Mouse (Mus musculus): ENCODE measurements at regions not wholly inside any gene's neighbourhood (a gene's known extent, or its start where the extent isn't known, plus 50 kb on each side); places are given as distances from the start of the nearest gene placed in this dataset.

DNA sequence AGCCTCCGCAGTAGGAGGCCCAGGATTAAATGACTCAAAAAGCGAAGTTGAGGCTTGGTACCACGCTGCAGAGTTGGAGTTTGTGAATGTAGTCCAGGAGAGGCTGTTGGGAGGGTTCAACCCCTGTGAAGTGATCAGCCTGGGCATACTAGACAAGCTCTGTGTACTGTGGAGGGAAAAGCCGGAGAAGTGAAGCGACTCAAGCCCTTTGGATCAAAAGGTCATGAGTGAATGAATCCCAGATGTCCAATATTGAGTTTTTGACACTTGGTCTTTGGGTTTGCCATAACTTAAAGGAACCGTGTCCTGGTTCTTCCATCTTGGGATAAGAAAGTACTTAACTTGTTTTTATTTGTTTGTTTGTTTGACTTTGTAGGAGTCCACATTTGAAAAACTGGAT is 76.5 kb upstream of the Kitl start:
- H3K4me1 ChIP-seq (ENCODE audit: control insufficient read depth, insufficient read depth, insufficient read length) = no peaks in the 10 kb centered on the region
- no peaks in the 10 kb centered on the region for H3K27me3 ChIP-seq (ENCODE audit: control insufficient read depth, insufficient read depth, low read length)
- DNase-seq (ENCODE audit: low read depth in 1 of 2, low spot score in 2 of 2) = no peak
- H3K36me3 ChIP-seq (ENCODE audit: control insufficient read depth, insufficient read depth, low read length) = no peaks in the 10 kb centered on the region
- TF ChIP-seq POLR2A (IDR thresholded peaks at IDR 0.05; ENCODE audit: low read depth, low read length) (no peak), CTCF (IDR thresholded peaks at IDR 0.05; ENCODE audit: extremely low read depth, insufficient read depth, insufficient read length, insufficient replicate concordance) (no peak)
- H3K27ac ChIP-seq (ENCODE audit: insufficient read depth, low read length) = no peak overlapping the region
- WGBS = 89% methylated on average over 6 of the region's 6 CpGs
- H3K4me3 ChIP-seq (ENCODE audit: extremely low read depth, insufficient read depth, insufficient read length) = no peak overlapping the region

DNA sequence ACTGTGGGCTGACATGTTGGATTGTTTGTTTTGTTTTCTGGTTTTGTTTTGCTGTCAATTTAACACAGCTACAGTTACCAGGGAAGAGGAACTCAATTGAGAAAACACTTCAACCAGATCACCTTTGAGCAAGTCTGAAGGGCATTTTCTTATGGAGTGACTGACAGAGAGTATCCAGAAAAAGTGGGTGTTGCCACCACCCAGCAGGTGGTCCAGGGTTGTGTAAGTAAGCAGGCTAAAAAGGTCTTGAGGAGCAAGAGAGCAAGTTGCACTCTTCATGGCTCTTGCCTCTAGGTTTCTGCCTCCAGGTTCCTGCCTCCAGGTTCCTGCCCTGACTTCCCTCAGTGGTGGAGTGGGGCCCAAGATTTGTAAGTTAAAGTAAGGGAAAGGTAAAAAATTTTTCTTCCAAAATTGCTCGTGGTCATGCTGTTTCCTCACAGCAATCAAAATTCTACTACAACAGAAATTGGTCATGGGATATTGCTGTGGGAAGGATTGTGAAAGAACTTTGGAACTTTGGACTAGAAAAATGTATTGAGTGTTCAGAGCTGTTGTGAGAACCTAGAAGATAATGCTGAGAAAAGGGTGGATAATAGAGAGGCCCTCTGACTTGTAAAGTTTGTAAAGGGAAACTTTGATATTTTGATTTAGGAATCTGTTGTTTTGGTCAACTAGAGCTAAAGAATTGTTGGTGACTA is 77.4 kb upstream of the Kitl start:
- H3K4me1 ChIP-seq (ENCODE audit: control insufficient read depth, insufficient read depth, insufficient read length) = no peaks in the 10 kb centered on the region
- 74% methylated on average over 1 of the region's 1 CpGs for WGBS
- no peak for DNase-seq (ENCODE audit: low read depth in 1 of 2, low spot score in 2 of 2)

DNA sequence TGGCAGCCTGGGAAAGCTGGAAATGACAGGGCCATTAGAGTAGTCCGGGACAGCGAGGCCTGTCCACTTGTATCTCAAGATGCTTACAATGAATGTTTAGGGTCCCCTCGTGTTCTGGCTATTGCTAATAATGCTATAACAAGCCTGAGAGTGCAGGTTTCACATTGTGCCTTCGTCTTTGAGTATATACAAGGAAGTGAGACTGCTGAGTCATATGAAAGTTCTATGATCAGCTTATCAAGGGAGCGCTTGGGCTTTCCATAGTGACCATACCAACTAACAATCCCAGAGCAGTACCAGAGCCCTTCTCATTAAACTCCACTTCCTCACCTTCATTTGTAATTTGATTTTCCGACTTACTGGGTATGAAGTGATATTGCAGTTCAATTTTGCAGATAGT is 86.2 kb upstream of the Kitl start:
- WGBS = 67% methylated on average over 6 of the region's 6 CpGs
- no peak for DNase-seq (ENCODE audit: low read depth in 1 of 2, low spot score in 2 of 2)
- no peak overlapping the region for H3K27ac ChIP-seq (ENCODE audit: insufficient read depth, low read length)
- H3K4me1 ChIP-seq (ENCODE audit: control insufficient read depth, insufficient read depth, insufficient read length) = no peaks in the 10 kb centered on the region
- TF ChIP-seq POLR2A (IDR thresholded peaks at IDR 0.05; ENCODE audit: low read depth, low read length) = no peak
- TF ChIP-seq CTCF (IDR thresholded peaks at IDR 0.05; ENCODE audit: extremely low read depth, insufficient read depth, insufficient read length, insufficient replicate concordance) = no peak
- H3K36me3 ChIP-seq (ENCODE audit: control insufficient read depth, insufficient read depth, low read length) = no peaks in the 10 kb centered on the region
- H3K4me3 ChIP-seq (ENCODE audit: extremely low read depth, insufficient read depth, insufficient read length) = no peak overlapping the region
- no peaks in the 10 kb centered on the region; the same call in 1 of the 2 replicates for H3K27me3 ChIP-seq (ENCODE audit: control insufficient read depth, insufficient read depth, low read length)

More for the DNA sequence above, 77.4 kb upstream of the Kitl start:
- no peaks in the 10 kb centered on the region for H3K27me3 ChIP-seq (ENCODE audit: control insufficient read depth, insufficient read depth, low read length)
- H3K27ac ChIP-seq (ENCODE audit: insufficient read depth, low read length) = no peak overlapping the region
- TF ChIP-seq POLR2A (IDR thresholded peaks at IDR 0.05; ENCODE audit: low read depth, low read length) (no peak), CTCF (IDR thresholded peaks at IDR 0.05; ENCODE audit: extremely low read depth, insufficient read depth, insufficient read length, insufficient replicate concordance) (no peak)
- no peaks in the 10 kb centered on the region for H3K36me3 ChIP-seq (ENCODE audit: control insufficient read depth, insufficient read depth, low read length)
- H3K4me3 ChIP-seq (ENCODE audit: extremely low read depth, insufficient read depth, insufficient read length) = no peak overlapping the region

DNA sequence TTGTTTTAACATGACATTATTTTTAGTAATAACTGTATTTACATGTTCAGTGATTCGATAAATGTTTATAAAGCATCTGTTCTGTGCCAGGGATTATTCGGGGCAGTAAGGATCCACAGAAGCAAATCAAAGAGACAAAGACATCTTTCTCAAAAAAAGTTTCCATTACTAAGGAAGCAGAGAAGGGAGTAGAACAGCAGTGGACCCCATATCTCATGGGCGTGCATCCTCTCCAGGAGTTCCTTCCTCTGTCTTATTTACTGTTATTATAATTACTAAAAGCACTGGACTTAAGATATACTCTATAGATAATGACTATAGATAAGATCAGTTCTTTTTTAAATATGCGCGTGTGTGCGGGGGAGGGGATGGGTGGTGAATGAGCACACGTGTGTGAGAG is 87.5 kb upstream of the Kitl start:
- no peaks in the 10 kb centered on the region; the same call in 1 of the 2 replicates for H3K27me3 ChIP-seq (ENCODE audit: control insufficient read depth, insufficient read depth, low read length)
- no peak for TF ChIP-seq CTCF (IDR thresholded peaks at IDR 0.05; ENCODE audit: extremely low read depth, insufficient read depth, insufficient read length, insufficient replicate concordance)
- no peak for TF ChIP-seq POLR2A (IDR thresholded peaks at IDR 0.05; ENCODE audit: low read depth, low read length)
- no peak overlapping the region for H3K27ac ChIP-seq (ENCODE audit: insufficient read depth, low read length)
- DNase-seq (ENCODE audit: low read depth in 1 of 2, low spot score in 2 of 2) = no peak
- WGBS = 92% methylated on average over 7 of the region's 7 CpGs
- no peaks in the 10 kb centered on the region for H3K4me1 ChIP-seq (ENCODE audit: control insufficient read depth, insufficient read depth, insufficient read length)
- no peak overlapping the region for H3K4me3 ChIP-seq (ENCODE audit: extremely low read depth, insufficient read depth, insufficient read length)
- H3K36me3 ChIP-seq (ENCODE audit: control insufficient read depth, insufficient read depth, low read length) = no peaks in the 10 kb centered on the region

DNA sequence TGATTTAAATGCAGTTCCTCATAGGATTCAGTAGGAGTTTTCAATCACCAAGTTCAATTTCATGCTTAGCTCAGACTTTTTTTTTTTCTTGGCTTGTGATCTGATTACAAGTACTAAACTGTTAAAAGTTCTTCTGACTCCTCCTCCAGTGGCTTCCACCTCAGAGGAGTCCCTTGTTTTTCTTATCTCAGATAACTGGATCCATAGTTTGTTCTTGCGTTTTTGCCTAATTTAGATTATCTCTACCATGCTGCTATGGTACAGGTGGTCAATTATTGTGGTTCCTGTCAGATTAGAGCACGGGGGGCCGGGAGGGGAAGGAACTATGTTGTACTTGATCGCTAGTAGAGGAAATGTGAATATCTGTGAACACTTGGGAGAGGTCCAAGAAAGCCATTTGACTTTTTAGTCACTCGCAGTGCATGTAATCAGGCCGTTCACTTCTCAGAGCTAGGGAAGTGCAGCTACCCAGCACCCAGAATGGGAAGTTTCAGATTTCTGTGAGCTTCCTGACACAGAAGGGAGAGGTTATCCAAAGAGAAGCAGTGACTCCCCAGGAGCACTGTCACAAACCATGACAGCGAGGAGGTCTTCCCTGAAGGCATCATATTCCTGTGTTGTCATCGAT is 89.0 kb upstream of the Kitl start:
- Histone ChIP-seq H3K4me3 (ENCODE audit: extremely low read depth, insufficient read depth, insufficient read length) (no peak overlapping the region), H3K27me3 (ENCODE audit: control insufficient read depth, insufficient read depth, low read length) (no peaks in the 10 kb centered on the region; the same call in 1 of the 2 replicates), H3K4me1 (ENCODE audit: control insufficient read depth, insufficient read depth, insufficient read length) (no peaks in the 10 kb centered on the region), H3K27ac (ENCODE audit: insufficient read depth, low read length) (no peak overlapping the region), H3K36me3 (ENCODE audit: control insufficient read depth, insufficient read depth, low read length) (no peaks in the 10 kb centered on the region)
- DNase-seq (ENCODE audit: low read depth in 1 of 2, low spot score in 2 of 2) = no peak
- WGBS = 26% methylated on average over 8 of the region's 8 CpGs
- TF ChIP-seq CTCF (IDR thresholded peaks at IDR 0.05; ENCODE audit: extremely low read depth, insufficient read depth, insufficient read length, insufficient replicate concordance) (no peak), POLR2A (IDR thresholded peaks at IDR 0.05; ENCODE audit: low read depth, low read length) (no peak)

GRCm38 (mm10) chr10:99924541-99924940 is 90.9 kb upstream of the Kitl start:
- DNase-seq (ENCODE audit: low read depth in 1 of 2, low spot score in 2 of 2) = no peak
- TF ChIP-seq CTCF (IDR thresholded peaks at IDR 0.05; ENCODE audit: extremely low read depth, insufficient read depth, insufficient read length, insufficient replicate concordance) (no peak), POLR2A (IDR thresholded peaks at IDR 0.05; ENCODE audit: low read depth, low read length) (no peak)
- Histone ChIP-seq H3K27ac (ENCODE audit: insufficient read depth, low read length) (no peak overlapping the region), H3K4me3 (ENCODE audit: extremely low read depth, insufficient read depth, insufficient read length) (no peak overlapping the region), H3K36me3 (ENCODE audit: control insufficient read depth, insufficient read depth, low read length) (no peaks in the 10 kb centered on the region), H3K4me1 (ENCODE audit: control insufficient read depth, insufficient read depth, insufficient read length) (no peaks in the 10 kb centered on the region), H3K27me3 (ENCODE audit: control insufficient read depth, insufficient read depth, low read length) (no peaks in the 10 kb centered on the region; the same call in 1 of the 2 replicates)
- WGBS = 78% methylated on average over 3 of the region's 3 CpGs

DNA sequence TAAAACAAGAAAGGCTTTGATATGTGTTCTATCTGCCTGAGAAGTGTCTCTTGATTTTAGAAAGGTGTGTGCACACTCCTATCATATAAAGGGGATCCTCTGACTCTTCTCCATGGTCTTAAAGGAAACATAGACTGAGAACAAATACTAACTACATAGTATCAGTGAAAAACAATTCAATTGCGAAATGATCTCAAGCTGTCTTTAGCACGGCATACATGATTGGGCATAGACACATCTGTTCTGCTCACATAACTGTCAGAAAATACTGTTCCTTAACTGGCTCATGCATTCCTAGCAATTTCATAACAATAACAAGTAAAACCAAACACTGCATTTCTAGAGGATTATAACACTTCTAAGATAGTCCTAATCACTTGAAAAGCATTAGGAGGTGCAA is 95.5 kb upstream of the Kitl start:
- Histone ChIP-seq H3K36me3 (ENCODE audit: control insufficient read depth, insufficient read depth, low read length) (no peaks in the 10 kb centered on the region), H3K4me1 (ENCODE audit: control insufficient read depth, insufficient read depth, insufficient read length) (no peaks in the 10 kb centered on the region), H3K27ac (ENCODE audit: insufficient read depth, low read length) (no peak overlapping the region), H3K27me3 (ENCODE audit: control insufficient read depth, insufficient read depth, low read length) (no peaks in the 10 kb centered on the region; the same call in 1 of the 2 replicates), H3K4me3 (ENCODE audit: extremely low read depth, insufficient read depth, insufficient read length) (no peak overlapping the region)
- TF ChIP-seq CTCF (IDR thresholded peaks at IDR 0.05; ENCODE audit: extremely low read depth, insufficient read depth, insufficient read length, insufficient replicate concordance) (no peak), POLR2A (IDR thresholded peaks at IDR 0.05; ENCODE audit: low read depth, low read length) (no peak)
- 89% methylated on average over 2 of the region's 2 CpGs for WGBS
- DNase-seq (ENCODE audit: low read depth in 1 of 2, low spot score in 2 of 2) = no peak
